Mouse (Mus musculus): Measurements from ENCODE around the gene Rbm45.

Gene Rbm45

GRCm38 (mm10) chr2:76400178-76400577 lies 30.4 kb downstream of the Rbm45 start:
- DNase-seq = no peak

- DNase-seq = peak; percentile 14
Measured at GRCm38 (mm10) chr2:76405596-76406150, 35.9 kb downstream of the Rbm45 start.

- peak; percentile 79 for DNase-seq
Measured at GRCm38 (mm10) chr2:76406151-76406936, 36.6 kb downstream of the Rbm45 start, which contains the start of gene Osbpl6. TSS of gene Osbpl6 (plus strand) at chr2:76406508.

- peak; percentile 79 for DNase-seq
Measured at GRCm38 (mm10) chr2:76406937-76407441, 37.2 kb downstream of the Rbm45 start.

- no peak for DNase-seq
Measured at GRCm38 (mm10) chr2:76409526-76409925, 39.7 kb downstream of the Rbm45 start.

- no peak for DNase-seq
Measured at GRCm38 (mm10) chr2:76409986-76410385, 40.2 kb downstream of the Rbm45 start.

- DNase-seq = no peak
Measured at GRCm38 (mm10) chr2:76412924-76413323, 43.1 kb downstream of the Rbm45 start.

- no peak for DNase-seq
Measured at GRCm38 (mm10) chr2:76417446-76418141, 47.8 kb downstream of the Rbm45 start.

- DNase-seq = no peak
Measured at GRCm38 (mm10) chr2:76418142-76418518, 48.3 kb downstream of the Rbm45 start.

GRCm38 (mm10) chr2:76421411-76421924 lies 51.7 kb downstream of the Rbm45 start:
- DNase-seq = no peak

GRCm38 (mm10) chr2:76426816-76427215 lies 57.0 kb downstream of the Rbm45 start:
- no peak for DNase-seq

- no peak for DNase-seq
Measured at GRCm38 (mm10) chr2:76429318-76429717, 59.5 kb downstream of the Rbm45 start.

GRCm38 (mm10) chr2:76429855-76430254 lies 60.1 kb downstream of the Rbm45 start:
- no peak for DNase-seq

- no peak for DNase-seq
Measured at GRCm38 (mm10) chr2:76430539-76430938, 60.8 kb downstream of the Rbm45 start.
